Mouse (Mus musculus) forebrain, embryonic 16.5 days (tissue): Measurements from ENCODE around the gene Lnx1. TPM values are rescaled to one million over a fixed set of nuclear protein-coding genes. Genes with fewer than 3 reads are reported as not detected.

Experiments
- ATAC-seq: fragments of 200-750 bp; cut with Nextera tagmentation; 2 replicates; pipeline ENCODE4 v1.8.0; 2017; ENCODE audit warnings: mild to moderate bottlenecking, moderate library complexity
- H3K27ac ChIP-seq: fragments of 300-500 bp; sonication (generic); 2 replicates; pipeline ENCODE4 v1.5.1; 2014; ENCODE audit warnings: low read length, control low read depth
- H3K27me3 ChIP-seq: fragments of 300-500 bp; sonication (generic); replicated peaks from 2 replicates; pipeline ENCODE4 v1.6.1; 2014; ENCODE audit warnings: low read length; ENCODE audit not compliant: control insufficient read depth, insufficient read depth
- H3K36me3 ChIP-seq: fragments of 300-500 bp; sonication (generic); 2 replicates; pipeline ENCODE4 v1.6.1; 2014; ENCODE audit not compliant: control insufficient read depth, insufficient read depth
- H3K4me1 ChIP-seq: fragments of 300-500 bp; sonication (generic); replicated peaks from 2 replicates; pipeline ENCODE4 v1.6.1; 2014; ENCODE audit warnings: low read length; ENCODE audit not compliant: control insufficient read depth, insufficient read depth
- H3K4me2 ChIP-seq: fragments of 300-500 bp; sonication (generic); 2 replicates; pipeline ENCODE4 v1.6.1; 2014; ENCODE audit warnings: mild to moderate bottlenecking, low read length, control low read depth
- H3K4me3 ChIP-seq: fragments of 300-500 bp; sonication (generic); replicated peaks from 2 replicates; pipeline ENCODE4 v1.5.1; 2014; ENCODE audit warnings: mild to moderate bottlenecking, low read length, control low read depth
- H3K9ac ChIP-seq: fragments of 300-500 bp; sonication (generic); replicated peaks from 2 replicates; pipeline ENCODE4 v1.6.1; 2014; ENCODE audit warnings: low read depth, low read length, control low read depth
- H3K9me3 ChIP-seq: fragments of 300-500 bp; sonication (generic); 2 replicates; pipeline ENCODE4 v1.6.1; 2016; ENCODE audit warnings: low read length; ENCODE audit not compliant: control insufficient read depth
- WGBS: fragments of 180-500 bp; shearing (Covaris S2); extraction: QIAGEN DNeasy Blood & Tissue Kit; methylation state at CpG from one replicate; pipeline ENCODE4 v1.1.7; 2014; 5-methylcytosine and 5-hydroxymethylcytosine counted together
- polyA plus RNA-seq: library from polyadenylated mRNA; unstranded; fragments of >200 nt; fragmentation: Nextera tagmentation; extraction: Ambion mirVana; gene quantifications from 2 replicates; pipeline ENCODE4 v1.2.1, GENCODE M21; 2015

Gene Lnx1
- polyA plus RNA-seq, 1 experiment from 2014 or later, result 6.1 TPM

- WGBS, result 97% methylated on average over 7 of the region's 7 CpGs
- Histone ChIP-seq H3K4me2 (no peak overlapping the region), H3K4me1 (no peaks in the 10 kb centered on the region), H3K9me3 (no peaks in the 10 kb centered on the region), H3K27me3 (no peaks in the 10 kb centered on the region), H3K36me3 (peaks cover 26% of the 10 kb centered on the region), H3K9ac (no peak overlapping the region), H3K4me3 (no peak overlapping the region), H3K27ac (no peak overlapping the region)
- ATAC-seq, result no peak
Observed at GRCm38 (mm10) chr5:74589133-74589532, 113.6 kb downstream of the Lnx1 start.

GRCm38 (mm10) chr5:74571767-74572166, 130.9 kb downstream of the Lnx1 start:
- Histone ChIP-seq H3K9me3 (no peaks in the 10 kb centered on the region), H3K36me3 (peaks cover 16% of the 10 kb centered on the region), H3K4me2 (no peak overlapping the region), H3K4me3 (no peak overlapping the region), H3K27ac (no peak overlapping the region), H3K4me1 (no peaks in the 10 kb centered on the region), H3K9ac (no peak overlapping the region), H3K27me3 (no peaks in the 10 kb centered on the region)
- WGBS, result 93% methylated on average over 6 of the region's 6 CpGs
- ATAC-seq, result no peak

GRCm38 (mm10) chr5:74561151-74561550, 141.6 kb downstream of the Lnx1 start:
- Histone ChIP-seq H3K27ac (no peak overlapping the region), H3K4me2 (no peak overlapping the region), H3K4me1 (no peaks in the 10 kb centered on the region), H3K9me3 (no peaks in the 10 kb centered on the region), H3K4me3 (no peak overlapping the region), H3K36me3 (peaks cover 14% of the 10 kb centered on the region), H3K27me3 (no peaks in the 10 kb centered on the region), H3K9ac (no peak overlapping the region)
- WGBS, result 98% methylated on average over 1 of the region's 1 CpGs
- no peak for ATAC-seq

GRCm38 (mm10) chr5:74549566-74549965, 153.1 kb downstream of the Lnx1 start:
- WGBS, result 69% methylated on average over 8 of the region's 8 CpGs
- Histone ChIP-seq H3K27ac (no peak overlapping the region), H3K9me3 (no peaks in the 10 kb centered on the region), H3K4me1 (no peaks in the 10 kb centered on the region), H3K36me3 (peaks cover 18% of the 10 kb centered on the region), H3K4me2 (no peak overlapping the region), H3K4me3 (no peak overlapping the region), H3K9ac (no peak overlapping the region), H3K27me3 (no peaks in the 10 kb centered on the region)
- ATAC-seq, result no peak

- H3K9ac ChIP-seq, result no peak overlapping the region
- no peak for ATAC-seq
- H3K4me2 ChIP-seq, result no peak overlapping the region
- WGBS, result 87% methylated on average over 4 of the region's 4 CpGs
- no peaks in the 10 kb centered on the region for H3K27me3 ChIP-seq
- no peak overlapping the region for H3K27ac ChIP-seq
- H3K4me1 ChIP-seq, result no peaks in the 10 kb centered on the region
- no peak overlapping the region for H3K4me3 ChIP-seq
- no peaks in the 10 kb centered on the region for H3K9me3 ChIP-seq
- peaks cover 18% of the 10 kb centered on the region for H3K36me3 ChIP-seq
Observed at GRCm38 (mm10) chr5:74545606-74546005, 157.1 kb downstream of the Lnx1 start.

Other genes starting within 250 kb of the Lnx1 start
- 28.4 and 29.0 TPM in 2 replicates for gene Scfd2, start 171.2 kb downstream of the Lnx1 start, polyA plus RNA-seq
- 87.1 and 99.3 TPM in 2 replicates for gene Fip1l1, start 167.5 kb downstream of the Lnx1 start, polyA plus RNA-seq